Mouse (Mus musculus) embryonic fibroblast, embryonic 13.5 days (primary cell): ENCODE data around the gene Trpm3. TPM values are rescaled to one million over a fixed set of nuclear protein-coding genes. Genes with fewer than 3 reads are reported as not detected.
A peak's percentile ranks its signal among the peaks of the same experiment; 100 is the strongest.

Experiments
- H3K27ac ChIP-seq: 2 replicates; pipeline ENCODE4 v1.5.1; 2012; ENCODE audit warnings: low read length, control low read depth, inconsistent platforms; ENCODE audit not compliant: insufficient read depth
- H3K4me1 ChIP-seq: 2 replicates; pipeline ENCODE4 v1.6.1; 2011; ENCODE audit warnings: low read length; ENCODE audit not compliant: control insufficient read depth, insufficient read depth
- H3K4me3 ChIP-seq: 2 replicates; pipeline ENCODE4 v1.5.1; 2011; ENCODE audit warnings: mild to moderate bottlenecking, control low read depth, low read length; ENCODE audit not compliant: insufficient read depth
- CTCF ChIP-seq: IDR thresholded peaks from 2 replicates; pipeline ENCODE4 v1.5.1; 2011; ENCODE audit warnings: mild to moderate bottlenecking, control low read depth, low read length, moderate library complexity, borderline replicate concordance; ENCODE audit not compliant: insufficient read depth
- POLR2A ChIP-seq: IDR thresholded peaks from 2 replicates; pipeline ENCODE4 v1.6.1; 2011; ENCODE audit warnings: low read depth, mild to moderate bottlenecking, control low read depth, low read length, moderate library complexity
- polyA plus RNA-seq: library from polyadenylated mRNA; stranded (reverse); fragments of >200 nt; gene quantifications from 2 replicates; pipeline ENCODE4 v1.2.4, GENCODE M21; 2011; ENCODE audit warnings: low read depth; ENCODE audit not compliant: missing spikeins, insufficient read length

The Trpm3 gene
- polyA plus RNA-seq, 1 experiment = 0.46 TPM

- H3K4me3 ChIP-seq = no peak overlapping the region
- TF ChIP-seq POLR2A (no peak), CTCF (no peak)
These were observed 164.4 kb downstream of the Trpm3 start for GRCm38 (mm10) chr19:22303021-22303951.

GRCm38 (mm10) chr19:22303952-22304655 is 165.3 kb downstream of the Trpm3 start:
- TF ChIP-seq CTCF = no peak
- peak overlapping the region; percentile 39 for H3K4me3 ChIP-seq
- H3K4me1 ChIP-seq = no peaks in the 10 kb centered on the region
- H3K27ac ChIP-seq = no peak overlapping the region

More at GRCm38 (mm10) chr19:22303021-22303951, 164.4 kb downstream of the Trpm3 start:
- H3K4me1 ChIP-seq = no peaks in the 10 kb centered on the region
- H3K27ac ChIP-seq = no peak overlapping the region

GRCm38 (mm10) chr19:22308081-22308480 is 169.2 kb downstream of the Trpm3 start:
- TF ChIP-seq POLR2A (no peak), CTCF (no peak)
- no peak overlapping the region for H3K4me3 ChIP-seq
- no peak overlapping the region for H3K27ac ChIP-seq
- H3K4me1 ChIP-seq = no peaks in the 10 kb centered on the region

GRCm38 (mm10) chr19:22317306-22317705 is 178.5 kb downstream of the Trpm3 start:
- no peaks in the 10 kb centered on the region for H3K4me1 ChIP-seq
- no peak overlapping the region for H3K4me3 ChIP-seq
- H3K27ac ChIP-seq = no peak overlapping the region
- TF ChIP-seq CTCF (no peak), POLR2A (no peak)

GRCm38 (mm10) chr19:22326813-22327212 is 188.0 kb downstream of the Trpm3 start:
- TF ChIP-seq CTCF (no peak), POLR2A (no peak)
- H3K4me1 ChIP-seq = no peaks in the 10 kb centered on the region
- no peak overlapping the region for H3K27ac ChIP-seq
- no peak overlapping the region for H3K4me3 ChIP-seq

GRCm38 (mm10) chr19:22327226-22327625 is 188.4 kb downstream of the Trpm3 start:
- no peak overlapping the region for H3K27ac ChIP-seq
- no peaks in the 10 kb centered on the region for H3K4me1 ChIP-seq
- TF ChIP-seq POLR2A (no peak), CTCF (no peak)
- H3K4me3 ChIP-seq = no peak overlapping the region

GRCm38 (mm10) chr19:22336278-22336677 is 197.4 kb downstream of the Trpm3 start:
- Histone ChIP-seq H3K27ac (no peak overlapping the region), H3K4me1 (no peaks in the 10 kb centered on the region), H3K4me3 (no peak overlapping the region)
- TF ChIP-seq CTCF (no peak), POLR2A (no peak)

GRCm38 (mm10) chr19:22337468-22337867 is 198.6 kb downstream of the Trpm3 start:
- H3K4me3 ChIP-seq = no peak overlapping the region
- TF ChIP-seq POLR2A = no peak
- no peak for TF ChIP-seq CTCF
- no peak overlapping the region for H3K27ac ChIP-seq
- no peaks in the 10 kb centered on the region for H3K4me1 ChIP-seq

- H3K27ac ChIP-seq = no peak overlapping the region
- TF ChIP-seq POLR2A (no peak), CTCF (no peak)
These were observed 200.1 kb downstream of the Trpm3 start for GRCm38 (mm10) chr19:22338927-22339326.

More at GRCm38 (mm10) chr19:22338927-22339326, 200.1 kb downstream of the Trpm3 start:
- no peaks in the 10 kb centered on the region for H3K4me1 ChIP-seq
- H3K4me3 ChIP-seq = no peak overlapping the region
